Mouse (Mus musculus): ENCODE measurements around the gene Hnrnpf. TPM values are rescaled to one million over a fixed set of nuclear protein-coding genes. Genes with fewer than 3 reads are reported as not detected.

Gene Hnrnpf
- total RNA-seq, 1 experiment, result 669 TPM

DNA sequence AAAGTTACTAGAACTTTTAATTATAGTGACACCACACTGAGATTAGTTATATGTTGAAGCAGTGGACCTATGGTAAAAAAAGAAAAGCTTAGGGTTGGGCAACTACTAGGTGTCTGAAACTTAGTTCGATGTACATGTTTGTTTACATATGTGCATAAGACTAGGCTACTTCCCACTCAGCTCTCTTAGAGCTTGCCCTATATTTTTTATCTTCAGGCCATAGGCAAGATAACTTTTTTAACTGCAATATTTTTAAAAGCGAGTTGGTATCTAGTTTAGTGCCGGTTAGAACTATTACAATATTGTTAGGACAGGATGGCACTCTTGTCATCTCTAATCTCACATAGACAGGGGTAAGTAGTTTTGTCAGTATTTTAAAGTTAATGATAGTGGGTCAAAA, 21.9 kb downstream of the Hnrnpf start:
- DNase-seq (ENCODE audit: low read depth, low spot score), result no peak
- peaks cover 34% of the 10 kb centered on the region for H3K36me3 ChIP-seq (ENCODE audit: control insufficient read depth, insufficient read depth, low read length, poor library complexity, severe bottlenecking)
- H3K9ac ChIP-seq (ENCODE audit: insufficient read depth, low read depth, low read length, poor library complexity, severe bottlenecking), result no peak overlapping the region; the same call in 1 of the 2 replicates
- H3K4me1 ChIP-seq (ENCODE audit: control insufficient read depth in 2 of 2, insufficient read depth in 2 of 2, low read length in 2 of 2, poor library complexity in 1 of 2), result peaks cover 2 to 5% of the 10 kb centered on the region in 2 experiments; a peak in 1 of 4 replicates
- in situ Hi-C loops (cut with MboI; ENCODE audit: low sequenced_read_pairs in 2 of 2, unreplicated experiment in 2 of 2), result no loop called here
- H3K9me3 ChIP-seq (ENCODE audit: control insufficient read depth, insufficient read depth, low read depth, low read length), result no peaks in the 10 kb centered on the region
- H3K4me3 ChIP-seq (ENCODE audit: insufficient read depth in 1 of 2, low read depth in 1 of 2, low read length in 2 of 2, poor library complexity in 1 of 2, severe bottlenecking in 1 of 2), result peak overlapping the region in 1 of 2 experiments; percentile 8; a peak in 1 of 4 replicates
- no peak overlapping the region for H3K27ac ChIP-seq (ENCODE audit: insufficient read depth, low read depth, low read length, poor library complexity, severe bottlenecking)
- TF ChIP-seq MAFK (IDR thresholded peaks at IDR 0.05; ENCODE audit: insufficient read depth, low read depth, low read length) (no peak), CHD2 (IDR thresholded peaks at IDR 0.05; ENCODE audit: low read depth, low read length) (no peak), HCFC1 (IDR thresholded peaks at IDR 0.05; ENCODE audit: borderline replicate concordance, insufficient read depth, low read length) (no peak), ZC3H11A (IDR thresholded peaks at IDR 0.05; ENCODE audit: borderline replicate concordance, low read depth, low read length) (no peak), ZNF384 (IDR thresholded peaks at IDR 0.05; ENCODE audit: low read depth, low read length) (no peak)

DNA sequence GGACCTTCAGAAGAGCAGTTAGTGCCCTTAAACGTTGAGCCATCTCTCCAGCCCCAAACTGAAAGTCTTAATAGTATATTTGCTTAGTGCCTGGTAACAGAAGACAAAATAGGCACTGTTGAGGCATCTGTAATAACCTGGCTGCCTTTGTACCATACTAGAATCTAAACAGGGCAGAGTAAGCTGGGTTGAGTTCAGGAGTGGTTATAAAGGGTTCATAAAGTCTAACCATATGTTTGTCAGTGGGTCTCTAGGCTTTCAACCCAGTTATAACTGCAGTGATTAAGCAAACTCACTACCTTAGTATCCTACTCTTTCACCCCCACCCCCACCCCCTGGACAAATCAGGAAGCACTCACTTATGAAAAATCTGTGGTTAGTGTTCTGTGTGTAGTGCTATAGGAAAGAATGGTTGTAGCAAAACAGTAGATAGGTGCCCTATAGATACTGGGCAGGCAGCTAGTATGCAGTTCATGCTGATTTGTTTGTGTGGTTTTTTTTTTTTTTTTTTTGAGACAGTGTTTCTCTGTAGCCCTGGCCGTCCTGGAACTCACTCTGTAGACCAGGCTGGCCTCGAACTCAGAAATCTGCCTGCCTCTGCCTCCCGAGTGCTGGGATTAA, 26.9 kb downstream of the Hnrnpf start:
- H3K36me3 ChIP-seq (ENCODE audit: control insufficient read depth, insufficient read depth, low read length, poor library complexity, severe bottlenecking), result peaks cover 10% of the 10 kb centered on the region; the same call in 1 of the 2 replicates
- in situ Hi-C loops (cut with MboI; ENCODE audit: low sequenced_read_pairs in 2 of 2, unreplicated experiment in 2 of 2), result no loop called here
- no peak for DNase-seq (ENCODE audit: low read depth, low spot score)

DNA sequence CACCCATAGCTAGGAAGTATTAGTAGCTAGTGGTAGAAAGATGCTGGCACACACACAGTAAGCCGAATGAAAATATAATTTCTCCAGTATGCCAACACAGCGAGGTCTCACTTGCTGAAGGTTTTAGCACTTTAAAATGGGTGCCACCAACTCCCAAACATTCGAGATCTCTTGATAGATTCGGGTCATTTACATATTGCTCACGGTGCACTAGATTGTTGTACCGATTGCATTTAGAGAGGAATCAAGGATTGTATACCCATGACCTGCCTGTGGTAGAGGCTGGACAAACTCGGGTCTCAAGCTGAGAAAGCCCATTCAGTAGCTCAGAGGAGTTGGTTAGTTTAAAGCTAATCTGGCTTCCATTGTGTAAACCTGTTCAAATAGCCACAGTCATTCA, 27.8 kb downstream of the Hnrnpf start:
- Histone ChIP-seq H3K9me3 (ENCODE audit: control insufficient read depth, insufficient read depth, low read depth, low read length) (no peaks in the 10 kb centered on the region), H3K27ac (ENCODE audit: insufficient read depth, low read depth, low read length, poor library complexity, severe bottlenecking) (no peak overlapping the region), H3K4me3 (ENCODE audit: insufficient read depth in 1 of 2, low read depth in 1 of 2, low read length in 2 of 2, poor library complexity in 1 of 2, severe bottlenecking in 1 of 2) (no peak overlapping the region), H3K36me3 (ENCODE audit: control insufficient read depth, insufficient read depth, low read length, poor library complexity, severe bottlenecking) (peaks cover 10% of the 10 kb centered on the region; the same call in 1 of the 2 replicates), H3K4me1 (ENCODE audit: control insufficient read depth in 2 of 2, insufficient read depth in 2 of 2, low read length in 2 of 2, poor library complexity in 1 of 2) (no peaks in the 10 kb centered on the region), H3K9ac (ENCODE audit: insufficient read depth, low read depth, low read length, poor library complexity, severe bottlenecking) (no peak overlapping the region)
- DNase-seq (ENCODE audit: low read depth, low spot score), result no peak
- in situ Hi-C loops (cut with MboI; ENCODE audit: low sequenced_read_pairs in 2 of 2, unreplicated experiment in 2 of 2), result no loop called here
- TF ChIP-seq ZNF384 (IDR thresholded peaks at IDR 0.05; ENCODE audit: low read depth, low read length), result no peak
- no peak for TF ChIP-seq HCFC1 (IDR thresholded peaks at IDR 0.05; ENCODE audit: borderline replicate concordance, insufficient read depth, low read length)
- no peak for TF ChIP-seq MAFK (IDR thresholded peaks at IDR 0.05; ENCODE audit: insufficient read depth, low read depth, low read length)
- TF ChIP-seq ZC3H11A (IDR thresholded peaks at IDR 0.05; ENCODE audit: borderline replicate concordance, low read depth, low read length), result no peak
- 0 out of 2 replicates have a peak, but pooled peaks have one; percentile 14 for TF ChIP-seq CHD2 (IDR thresholded peaks at IDR 0.05; ENCODE audit: low read depth, low read length)

More for the DNA sequence above, 26.9 kb downstream of the Hnrnpf start:
- Histone ChIP-seq H3K27ac (ENCODE audit: insufficient read depth, low read depth, low read length, poor library complexity, severe bottlenecking) (no peak overlapping the region), H3K9ac (ENCODE audit: insufficient read depth, low read depth, low read length, poor library complexity, severe bottlenecking) (no peak overlapping the region), H3K9me3 (ENCODE audit: control insufficient read depth, insufficient read depth, low read depth, low read length) (no peaks in the 10 kb centered on the region), H3K4me1 (ENCODE audit: control insufficient read depth in 2 of 2, insufficient read depth in 2 of 2, low read length in 2 of 2, poor library complexity in 1 of 2) (no peaks in the 10 kb centered on the region), H3K4me3 (ENCODE audit: insufficient read depth in 1 of 2, low read depth in 1 of 2, low read length in 2 of 2, poor library complexity in 1 of 2, severe bottlenecking in 1 of 2) (no peak overlapping the region)
- TF ChIP-seq CHD2 (IDR thresholded peaks at IDR 0.05; ENCODE audit: low read depth, low read length), result no peak
- peak; percentile 76 for TF ChIP-seq ZNF384 (IDR thresholded peaks at IDR 0.05; ENCODE audit: low read depth, low read length)
- no peak for TF ChIP-seq MAFK (IDR thresholded peaks at IDR 0.05; ENCODE audit: insufficient read depth, low read depth, low read length)
- no peak for TF ChIP-seq ZC3H11A (IDR thresholded peaks at IDR 0.05; ENCODE audit: borderline replicate concordance, low read depth, low read length)
- no peak for TF ChIP-seq HCFC1 (IDR thresholded peaks at IDR 0.05; ENCODE audit: borderline replicate concordance, insufficient read depth, low read length)

DNA sequence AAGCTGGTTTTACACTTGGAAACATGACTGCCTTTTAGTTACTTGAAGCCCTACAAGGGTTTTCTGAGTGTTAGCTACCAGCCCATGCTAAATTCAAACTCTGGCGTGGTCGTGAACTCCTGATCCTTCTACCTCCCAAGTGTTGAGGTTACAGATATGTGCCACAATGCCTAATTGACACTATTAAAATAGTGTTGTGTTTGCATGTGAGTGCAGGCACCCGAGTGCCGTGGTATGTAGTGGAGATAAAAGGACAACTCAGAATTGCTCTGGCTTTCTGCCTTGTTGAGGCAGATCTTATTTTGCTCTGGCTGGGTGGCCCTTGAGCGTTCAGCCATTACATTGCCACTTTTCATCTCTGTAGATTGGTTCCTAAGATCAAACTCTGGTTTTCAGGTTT, 28.6 kb downstream of the Hnrnpf start:
- DNase-seq (ENCODE audit: low read depth, low spot score), result no peak

More for the DNA sequence above, 28.6 kb downstream of the Hnrnpf start:
- Histone ChIP-seq H3K27ac (ENCODE audit: insufficient read depth, low read depth, low read length, poor library complexity, severe bottlenecking) (no peak overlapping the region), H3K9me3 (ENCODE audit: control insufficient read depth, insufficient read depth, low read depth, low read length) (no peaks in the 10 kb centered on the region), H3K36me3 (ENCODE audit: control insufficient read depth, insufficient read depth, low read length, poor library complexity, severe bottlenecking) (peaks cover 10% of the 10 kb centered on the region; the same call in 1 of the 2 replicates), H3K4me3 (ENCODE audit: insufficient read depth in 1 of 2, low read depth in 1 of 2, low read length in 2 of 2, poor library complexity in 1 of 2, severe bottlenecking in 1 of 2) (no peak overlapping the region), H3K9ac (ENCODE audit: insufficient read depth, low read depth, low read length, poor library complexity, severe bottlenecking) (no peak overlapping the region), H3K4me1 (ENCODE audit: control insufficient read depth in 2 of 2, insufficient read depth in 2 of 2, low read length in 2 of 2, poor library complexity in 1 of 2) (no peaks in the 10 kb centered on the region)
- in situ Hi-C loops (cut with MboI; ENCODE audit: low sequenced_read_pairs in 2 of 2, unreplicated experiment in 2 of 2), result no loop called here
- no peak for TF ChIP-seq ZNF384 (IDR thresholded peaks at IDR 0.05; ENCODE audit: low read depth, low read length)
- TF ChIP-seq ZC3H11A (IDR thresholded peaks at IDR 0.05; ENCODE audit: borderline replicate concordance, low read depth, low read length), result no peak
- no peak for TF ChIP-seq HCFC1 (IDR thresholded peaks at IDR 0.05; ENCODE audit: borderline replicate concordance, insufficient read depth, low read length)
- TF ChIP-seq CHD2 (IDR thresholded peaks at IDR 0.05; ENCODE audit: low read depth, low read length), result no peak
- TF ChIP-seq MAFK (IDR thresholded peaks at IDR 0.05; ENCODE audit: insufficient read depth, low read depth, low read length), result no peak

Measured in ES-E14 (cell line).